Mouse (Mus musculus) v-Abl transformed pro-B cells (cell line): ENCODE measurements around the gene Sidt2.

Source experiments
- in situ Hi-C, 2 experiments: fragments of 400-800 bp; cut with MboI; formaldehyde crosslinking; loops; one replicate each; pipeline ENCODE4 v1.15.1; 2025; ENCODE audit not compliant: unreplicated experiment in 2 of 2

Gene Sidt2

GRCm38 (mm10) chr9:45952057-45952456 is 3.0 kb downstream of the Sidt2 start:
- in situ Hi-C loops: no loop called here

GRCm38 (mm10) chr9:45946872-45947183 is 8.2 kb downstream of the Sidt2 start:
- in situ Hi-C loops: loop anchor here in 1 of 2 experiments (25.0 kb wide), 1 partner anchor 535 kb away; no protein-coding TSS in a partner anchor

- in situ Hi-C loops: loop anchor here in 1 of 2 experiments (25.0 kb wide), 1 partner anchor 534 kb away; no protein-coding TSS in a partner anchor
Observed at GRCm38 (mm10) chr9:45946182-45946871, 8.7 kb downstream of the Sidt2 start.

- in situ Hi-C loops: loop anchor here in 1 of 2 experiments (25.0 kb wide), 1 partner anchor 533 kb away; no protein-coding TSS in a partner anchor
Observed at GRCm38 (mm10) chr9:45945721-45946120, 9.3 kb downstream of the Sidt2 start.

GRCm38 (mm10) chr9:45944506-45945400 is 10.3 kb downstream of the Sidt2 start:
- in situ Hi-C loops: loop anchor here in 1 of 2 experiments (25.0 kb wide), 1 partner anchor 532 kb away; no protein-coding TSS in a partner anchor

- in situ Hi-C loops: loop anchor here in 1 of 2 experiments (25.0 kb wide), 1 partner anchor 532 kb away; no protein-coding TSS in a partner anchor
Observed at GRCm38 (mm10) chr9:45943628-45944505, 11.2 kb downstream of the Sidt2 start.

GRCm38 (mm10) chr9:45942916-45943315 is 12.1 kb downstream of the Sidt2 start:
- in situ Hi-C loops: loop anchor here in 1 of 2 experiments (25.0 kb wide), 1 partner anchor 531 kb away; no protein-coding TSS in a partner anchor

- in situ Hi-C loops: loop anchor here in 1 of 2 experiments (25.0 kb wide), 1 partner anchor 530 kb away; no protein-coding TSS in a partner anchor
Observed at GRCm38 (mm10) chr9:45942464-45942863, 12.6 kb downstream of the Sidt2 start.

- in situ Hi-C loops: loop anchor here in 1 of 2 experiments (25.0 kb wide), 1 partner anchor 529 kb away; no protein-coding TSS in a partner anchor
Observed at GRCm38 (mm10) chr9:45941329-45941888, 13.6 kb downstream of the Sidt2 start.

- in situ Hi-C loops: loop anchor here in 1 of 2 experiments (25.0 kb wide), 1 partner anchor 527 kb away; no protein-coding TSS in a partner anchor
Observed at GRCm38 (mm10) chr9:45939794-45940193, 15.3 kb downstream of the Sidt2 start.

- in situ Hi-C loops: loop anchor here in 1 of 2 experiments (25.0 kb wide), 1 partner anchor 527 kb away; no protein-coding TSS in a partner anchor
Observed at GRCm38 (mm10) chr9:45938952-45939637, 16.0 kb downstream of the Sidt2 start.

- in situ Hi-C loops: loop anchor here in 1 of 2 experiments (25.0 kb wide), 1 partner anchor 526 kb away; no protein-coding TSS in a partner anchor
Observed at GRCm38 (mm10) chr9:45938088-45938487, 17.0 kb downstream of the Sidt2 start.

- in situ Hi-C loops: loop anchor here in 1 of 2 experiments (25.0 kb wide), 1 partner anchor 525 kb away; no protein-coding TSS in a partner anchor
Observed at GRCm38 (mm10) chr9:45936883-45937282, 18.2 kb downstream of the Sidt2 start.

- in situ Hi-C loops: loop anchor here in 1 of 2 experiments (25.0 kb wide), 1 partner anchor 523 kb away; no protein-coding TSS in a partner anchor
Observed at GRCm38 (mm10) chr9:45935628-45936210, 19.3 kb downstream of the Sidt2 start, which contains the start of gene Tagln. TSS of gene Tagln (minus strand) at chr9:45936058.

GRCm38 (mm10) chr9:45932571-45933415 is 22.3 kb downstream of the Sidt2 start:
- in situ Hi-C loops: loop anchor here (5.0 to 25.0 kb wide), 2 partner anchors 520 kb away; no protein-coding TSS in a partner anchor

GRCm38 (mm10) chr9:45931958-45932357 is 23.1 kb downstream of the Sidt2 start:
- in situ Hi-C loops: loop anchor here (5.0 to 25.0 kb wide), 2 partner anchors 520 kb away; no protein-coding TSS in a partner anchor

GRCm38 (mm10) chr9:45929285-45929684 is 25.8 kb downstream of the Sidt2 start:
- in situ Hi-C loops: loop anchor here in 1 of 2 experiments (25.0 kb wide), 1 partner anchor 517 kb away; no protein-coding TSS in a partner anchor
